Mouse (Mus musculus) layer of hippocampus, postnatal 25 days (tissue): ENCODE data around the gene Efna5. TPM values are rescaled to one million over a fixed set of nuclear protein-coding genes. Genes with fewer than 3 reads are reported as not detected.

Source experiments
- DNase-seq, 2 experiments: peaks; one replicate each; pipeline ENCODE4 v3.0.0; 2022; ENCODE audit warnings: mixed read lengths in 2 of 2, low spot score in 1 of 2; ENCODE audit errors: extremely low spot score in 1 of 2
- total RNA-seq, 2 experiments: library from RNA; stranded (reverse); gene quantifications; 2 replicates each; pipeline ENCODE4 v1.2.3; 2021

The Efna5 gene
- total RNA-seq, 2 experiments from 2014 or later, result 6.9 to 7.2 TPM

DNA sequence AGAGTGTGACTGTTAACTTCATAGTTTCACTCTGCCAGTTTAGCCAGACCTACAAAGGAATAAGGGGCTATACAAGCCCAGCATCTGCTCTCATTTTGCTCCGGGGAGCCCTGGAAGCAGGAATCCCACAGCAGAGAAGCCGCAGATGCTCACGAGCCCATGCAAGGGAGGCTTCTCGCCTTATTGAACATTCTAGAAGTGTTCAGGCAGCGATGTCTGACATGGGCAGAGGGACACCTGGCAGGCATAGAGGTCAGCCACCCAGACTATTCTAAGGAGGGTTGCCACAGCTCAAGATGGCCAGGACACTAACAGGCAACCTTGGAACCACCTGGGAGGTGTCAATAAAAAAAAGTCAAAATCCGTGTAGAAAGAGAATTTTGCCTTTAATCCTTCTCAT is 214.4 kb downstream of the Efna5 start:
- DNase-seq, result no peak

GRCm38 (mm10) chr17:62665823-62666222 is 215.3 kb downstream of the Efna5 start:
- DNase-seq, result no peak

DNA sequence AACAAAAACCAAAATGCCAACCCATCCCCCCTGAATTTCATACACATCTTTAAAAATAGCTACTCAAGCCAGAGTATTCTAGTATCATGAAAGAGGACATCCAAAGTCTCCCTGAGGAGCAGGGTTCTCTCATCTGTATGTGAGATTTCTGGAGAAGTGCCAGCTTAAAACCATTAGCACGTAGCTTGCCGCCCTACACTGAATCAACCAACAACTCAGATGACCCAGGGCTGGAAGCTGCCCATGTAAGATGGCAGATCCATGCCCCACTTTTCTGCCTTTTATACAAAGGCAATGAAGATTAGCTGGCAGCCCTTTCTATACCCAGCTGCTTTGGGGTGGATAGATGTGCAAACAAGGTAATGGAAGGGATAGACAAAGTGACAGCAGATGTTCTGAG is 216.4 kb downstream of the Efna5 start:
- DNase-seq, result no peak

GRCm38 (mm10) chr17:62661801-62662200 is 219.3 kb downstream of the Efna5 start:
- DNase-seq, result no peak

- peak; percentile 18 to 49 for DNase-seq
Observed at GRCm38 (mm10) chr17:62659501-62660175, 221.5 kb downstream of the Efna5 start.

- no peak for DNase-seq
Observed at GRCm38 (mm10) chr17:62657832-62658630, 223.1 kb downstream of the Efna5 start.

DNA sequence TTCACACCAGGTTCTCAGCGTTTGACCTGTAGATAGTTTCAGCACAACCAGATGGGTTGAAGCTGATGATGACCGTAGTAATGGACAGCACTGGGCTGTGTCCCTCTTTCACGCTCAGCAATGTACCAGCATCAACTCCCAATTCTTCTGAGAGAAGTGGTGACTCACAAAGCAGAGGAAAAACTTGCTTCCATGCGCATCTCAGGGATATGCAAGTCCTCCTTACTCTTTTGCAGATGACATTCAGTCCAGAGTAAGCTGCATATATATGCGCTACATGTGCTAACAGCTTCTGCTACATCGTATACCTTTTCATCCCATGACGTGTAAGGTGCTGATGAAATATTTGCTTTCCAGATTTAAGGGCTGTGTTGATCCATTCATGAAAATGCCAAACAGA is 224.1 kb downstream of the Efna5 start:
- no peak for DNase-seq

- no peak for DNase-seq
Observed at GRCm38 (mm10) chr17:62656591-62656990, 224.5 kb downstream of the Efna5 start.

GRCm38 (mm10) chr17:62655819-62656355 is 225.2 kb downstream of the Efna5 start:
- DNase-seq, result no peak

DNA sequence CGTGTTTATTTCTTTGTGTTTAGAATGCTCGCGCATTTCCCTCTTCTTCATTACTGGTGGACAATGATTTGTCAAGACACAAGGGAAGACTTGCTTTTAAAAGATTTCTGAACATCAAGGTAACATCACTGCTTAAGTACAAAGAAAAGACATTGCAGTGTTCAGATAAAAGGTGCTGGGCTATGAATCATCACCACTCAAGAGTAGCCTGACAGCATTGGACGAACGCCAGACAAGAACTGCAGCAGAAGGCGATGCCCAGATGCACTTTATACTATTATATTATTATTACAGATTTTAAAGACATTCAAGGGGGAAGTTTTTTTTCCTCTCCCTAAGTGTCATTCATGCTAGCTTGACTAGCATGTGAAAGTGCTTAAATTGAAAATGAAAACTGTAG is 228.7 kb downstream of the Efna5 start:
- no peak for DNase-seq

DNA sequence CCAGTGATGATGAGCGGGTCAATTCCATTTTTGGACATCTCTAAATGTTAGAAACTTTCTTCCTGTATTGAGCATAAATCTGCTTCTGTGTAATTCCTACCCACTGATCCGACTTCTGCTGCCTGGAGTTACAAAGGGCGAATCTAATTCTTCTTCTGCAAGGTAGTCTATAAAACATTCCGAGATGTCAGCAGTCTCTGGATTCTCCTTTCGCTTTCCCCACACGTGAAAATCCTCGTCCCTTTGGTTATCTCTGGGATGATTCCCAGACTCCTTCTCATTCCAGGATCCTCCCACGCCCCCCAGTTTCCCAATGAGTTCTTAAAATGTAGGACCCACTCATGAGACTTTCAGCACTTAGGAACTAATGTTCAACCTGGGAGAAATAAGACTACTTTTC is 229.4 kb downstream of the Efna5 start:
- DNase-seq, result no peak

- no peak for DNase-seq
Observed at GRCm38 (mm10) chr17:62649293-62649950, 231.7 kb downstream of the Efna5 start.

GRCm38 (mm10) chr17:62646836-62647235 is 234.3 kb downstream of the Efna5 start:
- DNase-seq, result no peak

DNA sequence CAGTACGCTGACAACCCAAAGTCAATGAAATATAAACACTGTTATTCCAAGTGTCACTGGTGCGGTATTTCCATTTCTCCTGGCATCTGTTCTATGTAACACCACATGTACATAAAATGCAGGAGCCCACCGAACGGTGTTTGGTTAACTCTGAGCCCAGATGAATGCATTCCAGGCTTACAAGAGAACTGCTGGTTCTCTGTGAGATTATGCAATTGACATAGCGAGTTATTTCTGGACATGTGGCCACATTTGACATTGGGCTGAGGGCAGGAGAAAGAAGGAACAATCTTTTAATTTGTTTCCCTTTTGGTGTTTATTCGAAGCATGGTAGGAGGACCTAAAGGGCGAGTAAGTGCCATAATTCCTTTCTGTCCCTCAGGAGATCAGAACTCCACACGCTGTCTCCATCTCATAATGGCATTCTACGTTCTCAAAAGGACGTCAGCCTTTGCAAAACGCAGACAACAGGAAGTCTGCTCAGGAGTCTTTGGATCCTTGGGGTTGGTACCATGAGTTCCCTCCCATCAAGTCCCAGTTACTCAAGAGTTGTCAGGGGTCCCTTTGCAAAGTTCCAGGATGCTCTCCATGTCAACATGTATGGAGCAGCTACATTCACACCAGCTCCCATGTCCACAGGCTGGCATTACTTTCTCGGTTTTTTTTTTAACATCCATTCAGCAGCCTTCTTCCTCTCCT is 238.5 kb downstream of the Efna5 start:
- DNase-seq, result no peak

GRCm38 (mm10) chr17:62640654-62641053 is 240.5 kb downstream of the Efna5 start:
- no peak for DNase-seq

DNA sequence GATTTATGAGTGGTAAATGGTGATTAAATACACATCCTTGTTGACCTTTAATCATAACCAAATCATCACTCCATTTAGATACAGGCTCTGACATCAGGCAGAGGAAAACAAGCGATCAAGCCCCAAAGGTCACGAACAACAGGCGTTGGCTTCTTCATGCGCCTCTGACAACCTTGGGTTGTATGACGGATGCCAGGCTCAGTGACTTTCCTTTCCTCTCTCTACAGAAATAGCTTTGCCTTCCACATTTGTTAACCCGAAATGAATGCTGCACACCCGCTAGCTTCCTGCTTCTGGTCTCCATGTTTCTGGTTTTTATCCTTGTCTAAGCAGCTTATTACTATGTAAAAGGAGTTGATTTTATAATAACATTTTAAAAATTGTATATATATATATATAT is 244.2 kb downstream of the Efna5 start:
- DNase-seq, result no peak

DNA sequence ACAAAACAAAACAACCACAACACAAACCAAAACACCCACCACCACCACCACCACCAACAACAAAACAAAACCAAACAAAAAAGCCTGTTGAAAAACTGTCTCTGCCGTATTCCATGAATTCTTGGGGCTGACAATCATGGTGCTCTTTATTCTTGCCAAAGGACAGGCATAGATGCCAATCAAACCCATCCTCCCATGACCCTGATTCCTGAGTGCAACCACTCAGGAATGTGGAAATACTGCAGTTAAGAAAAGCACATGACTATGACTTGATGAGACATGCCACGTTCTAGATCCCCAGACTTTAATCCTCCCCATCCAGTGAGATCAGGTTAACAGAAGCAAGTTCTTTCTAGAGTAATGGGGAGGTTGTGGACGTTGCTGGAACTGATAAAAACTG is 246.2 kb downstream of the Efna5 start:
- no peak for DNase-seq

DNA sequence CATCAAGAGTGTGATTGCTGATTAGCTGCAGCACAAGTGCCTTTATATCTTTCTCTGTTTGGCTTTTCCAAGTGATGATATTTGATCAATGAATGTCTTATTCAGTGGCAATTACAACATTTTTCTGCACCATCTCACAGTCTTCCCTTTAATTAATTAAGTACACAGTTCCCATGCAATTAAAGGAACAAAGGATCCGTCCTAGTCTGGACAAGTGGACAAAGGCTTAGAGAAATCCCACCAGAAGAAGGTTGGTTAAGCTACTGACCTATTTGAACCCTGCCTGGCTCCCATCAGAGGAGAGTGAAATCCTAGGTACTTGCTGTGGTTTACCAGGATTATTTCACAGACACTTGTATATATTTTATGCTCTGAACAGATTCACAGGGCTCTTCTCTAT is 252.6 kb downstream of the Efna5 start:
- no peak for DNase-seq

- DNase-seq, result no peak
Observed at GRCm38 (mm10) chr17:62627508-62627907, 253.6 kb downstream of the Efna5 start.

GRCm38 (mm10) chr17:62625646-62626020 is 255.5 kb downstream of the Efna5 start:
- DNase-seq, result no peak
